Mouse (Mus musculus) cerebellum, adult 2 months (tissue): ENCODE measurements around the gene Rnf220. TPM values are rescaled to one million over a fixed set of nuclear protein-coding genes. Genes with fewer than 3 reads are reported as not detected.
A peak's percentile ranks its signal among the peaks of the same experiment; 100 is the strongest.

Source experiments
- DNase-seq, 2 experiments: peaks; one replicate each; pipeline ENCODE4 v3.0.0; 2021
- H3K27ac ChIP-seq: fragments of 200-500 bp; 2 replicates; pipeline ENCODE4 v1.5.1; 2012; ENCODE audit warnings: low read length, control low read depth, inconsistent platforms; ENCODE audit not compliant: insufficient read depth
- H3K27me3 ChIP-seq: fragments of 200-500 bp; 2 replicates; pipeline ENCODE4 v1.6.1; 2012; ENCODE audit warnings: inconsistent platforms, mild to moderate bottlenecking, low read length, moderate library complexity; ENCODE audit not compliant: control insufficient read depth, insufficient read depth
- H3K4me1 ChIP-seq: fragments of 200-500 bp; 2 replicates; pipeline ENCODE4 v1.6.1; 2011; ENCODE audit warnings: low read length; ENCODE audit not compliant: control insufficient read depth, insufficient read depth
- H3K4me3 ChIP-seq: fragments of 200-500 bp; replicated peaks from 2 replicates; pipeline ENCODE3; 2011; ENCODE audit warnings: mild to moderate bottlenecking, low read depth, low read length, control low read depth; ENCODE audit not compliant: insufficient read depth
- CTCF ChIP-seq: fragments of 200-500 bp; IDR thresholded peaks from 2 replicates; pipeline ENCODE4 v1.5.1; 2011; ENCODE audit warnings: low read depth, mild to moderate bottlenecking, control low read depth, low read length, moderate library complexity, borderline replicate concordance; ENCODE audit not compliant: insufficient read depth
- POLR2A ChIP-seq: fragments of 200-500 bp; IDR thresholded peaks from 2 replicates; pipeline ENCODE4 v1.6.1; 2011; ENCODE audit warnings: low read length, control low read depth, borderline replicate concordance; ENCODE audit not compliant: insufficient read depth
- WGBS: fragments of 180-500 bp; shearing (Covaris S2); methylation state at CpG from one replicate; pipeline ENCODE4 v1.1.7; 2018; 5-methylcytosine and 5-hydroxymethylcytosine counted together
- polyA plus RNA-seq: library from polyadenylated mRNA; depleted of rRNA; stranded (reverse); fragments of >200 nt; gene quantifications from 2 replicates; pipeline ENCODE4 v1.2.3, GENCODE M21; 2012

The Rnf220 gene
- polyA plus RNA-seq, 1 experiment, result 183 TPM

DNA sequence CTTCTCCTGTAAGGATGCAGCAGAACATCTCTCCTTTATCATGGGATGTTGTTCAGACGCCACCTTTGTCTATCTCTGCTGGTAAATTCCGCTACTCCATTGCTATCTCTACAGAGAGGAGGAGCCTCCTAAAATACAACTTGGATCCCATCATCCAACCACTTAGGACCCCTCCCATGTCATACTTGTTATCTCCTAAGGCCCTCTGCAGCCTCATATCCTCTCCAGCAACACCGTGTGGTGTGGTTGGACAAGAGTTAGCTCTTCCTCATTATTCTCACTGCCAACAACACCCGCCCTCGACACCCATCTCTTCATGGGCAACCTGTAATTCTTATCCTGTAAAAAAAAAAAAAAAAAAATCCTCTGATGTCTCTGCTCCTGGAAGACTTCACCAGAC is 175.8 kb downstream of the Rnf220 start:
- H3K27ac ChIP-seq, result no peak overlapping the region
- no peak overlapping the region for H3K4me3 ChIP-seq
- H3K4me1 ChIP-seq, result no peaks in the 10 kb centered on the region
- no peak for DNase-seq
- no peaks in the 10 kb centered on the region for H3K27me3 ChIP-seq
- 92% methylated on average over 5 of the region's 5 CpGs for WGBS
- no peak for TF ChIP-seq CTCF
- TF ChIP-seq POLR2A, result no peak

DNA sequence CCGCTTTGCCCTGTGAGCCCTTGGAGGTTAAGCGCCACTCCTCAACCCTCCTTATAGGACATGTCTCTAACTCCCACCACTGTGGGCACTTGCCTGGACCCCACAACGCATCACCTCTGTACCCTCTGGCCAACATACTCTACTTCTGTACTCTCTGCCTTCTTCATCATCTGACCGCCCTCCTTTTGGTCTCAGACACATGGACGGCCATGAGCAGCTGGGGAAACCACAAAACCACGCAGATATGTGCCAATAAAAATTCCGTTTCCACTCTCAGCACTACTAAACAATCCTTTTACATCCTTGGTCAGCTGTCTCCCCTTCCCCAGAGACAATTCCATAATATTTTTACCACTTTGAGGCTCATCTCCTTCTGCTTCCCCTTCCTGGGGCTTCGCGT is 178.3 kb downstream of the Rnf220 start:
- no peaks in the 10 kb centered on the region for H3K27me3 ChIP-seq
- TF ChIP-seq CTCF (no peak), POLR2A (no peak)
- no peak overlapping the region for H3K4me3 ChIP-seq
- no peaks in the 10 kb centered on the region for H3K4me1 ChIP-seq
- H3K27ac ChIP-seq, result no peak overlapping the region
- no peak for DNase-seq
- 89% methylated on average over 9 of the region's 9 CpGs for WGBS

GRCm38 (mm10) chr4:117317701-117318190 is 179.1 kb downstream of the Rnf220 start:
- Histone ChIP-seq H3K27ac (no peak overlapping the region), H3K27me3 (no peaks in the 10 kb centered on the region), H3K4me1 (no peaks in the 10 kb centered on the region), H3K4me3 (no peak overlapping the region)
- TF ChIP-seq CTCF (no peak), POLR2A (no peak)
- 22% methylated on average over 18 of the region's 18 CpGs for WGBS
- no peak for DNase-seq

DNA sequence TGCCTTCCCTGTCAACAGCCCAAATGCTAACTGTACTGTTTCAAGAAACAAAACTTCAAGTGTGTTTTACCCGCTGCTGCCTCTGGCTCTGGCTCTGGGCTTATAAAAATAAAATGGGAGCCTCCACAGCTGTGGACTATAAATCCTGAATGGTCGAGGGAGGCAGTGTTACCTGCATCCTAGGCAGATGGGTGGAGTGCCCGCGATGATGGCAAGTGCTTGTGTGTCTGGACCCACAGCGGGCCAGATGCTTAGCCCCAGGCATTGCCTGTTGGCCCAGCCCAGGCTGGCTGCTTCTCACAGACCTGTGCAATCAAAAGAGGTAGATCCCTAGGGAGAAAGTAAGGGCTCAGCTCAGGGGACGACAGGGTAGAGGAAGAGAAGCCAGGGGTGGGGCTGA is 180.1 kb downstream of the Rnf220 start:
- TF ChIP-seq POLR2A (no peak), CTCF (no peak)
- no peak for DNase-seq
- 55% methylated on average over 6 of the region's 6 CpGs for WGBS
- Histone ChIP-seq H3K27ac (no peak overlapping the region), H3K4me3 (no peak overlapping the region), H3K27me3 (no peaks in the 10 kb centered on the region), H3K4me1 (no peaks in the 10 kb centered on the region)

- H3K27ac ChIP-seq, result no peak overlapping the region
- H3K4me3 ChIP-seq, result no peak overlapping the region
- no peak for TF ChIP-seq POLR2A
- no peak for TF ChIP-seq CTCF
- DNase-seq, result no peak
- H3K4me1 ChIP-seq, result no peaks in the 10 kb centered on the region
- H3K27me3 ChIP-seq, result no peaks in the 10 kb centered on the region
- WGBS, result 41% methylated on average over 16 of the region's 16 CpGs
Observed at GRCm38 (mm10) chr4:117314849-117315500, 181.9 kb downstream of the Rnf220 start.

DNA sequence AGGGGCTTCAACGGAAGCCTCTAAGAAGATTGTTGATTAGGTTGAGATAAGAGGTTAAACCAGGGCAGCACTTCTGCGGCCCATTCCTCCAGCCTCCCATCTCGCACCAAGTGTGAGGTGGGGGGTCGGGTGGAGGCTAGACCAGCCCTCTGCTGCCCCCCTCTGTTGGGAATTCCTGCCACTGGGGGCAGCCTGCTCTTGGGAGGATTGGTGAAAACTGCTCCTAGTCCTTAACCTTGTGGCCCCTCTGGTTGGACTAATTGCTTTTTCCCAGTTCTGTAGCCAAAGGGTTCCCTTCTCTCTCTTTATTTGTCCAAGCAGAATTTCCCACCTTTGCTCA is 183.8 kb downstream of the Rnf220 start:
- Histone ChIP-seq H3K4me1 (no peaks in the 10 kb centered on the region), H3K4me3 (no peak overlapping the region), H3K27me3 (no peaks in the 10 kb centered on the region), H3K27ac (no peak overlapping the region)
- 39% methylated on average over 4 of the region's 4 CpGs for WGBS
- TF ChIP-seq CTCF (peak; percentile 9; the same call in 1 of the 2 replicates), POLR2A (no peak)
- no peak for DNase-seq

GRCm38 (mm10) chr4:117312416-117313084 is 184.3 kb downstream of the Rnf220 start:
- no peak overlapping the region for H3K4me3 ChIP-seq
- DNase-seq, result no peak
- 26% methylated on average over 26 of the region's 26 CpGs for WGBS
- no peak for TF ChIP-seq POLR2A
- no peak for TF ChIP-seq CTCF
- H3K27ac ChIP-seq, result no peak overlapping the region
- H3K27me3 ChIP-seq, result no peaks in the 10 kb centered on the region
- no peaks in the 10 kb centered on the region for H3K4me1 ChIP-seq

GRCm38 (mm10) chr4:117311891-117312290 is 185.0 kb downstream of the Rnf220 start:
- WGBS, result 78% methylated on average over 5 of the region's 5 CpGs
- TF ChIP-seq CTCF (no peak), POLR2A (no peak)
- Histone ChIP-seq H3K4me3 (no peak overlapping the region), H3K27ac (no peak overlapping the region), H3K4me1 (no peaks in the 10 kb centered on the region), H3K27me3 (no peaks in the 10 kb centered on the region)
- DNase-seq, result no peak
